Mouse (Mus musculus) heart, embryonic 12.5 days (tissue): ENCODE measurements at regions not wholly inside any gene's neighbourhood (a gene's known extent, or its start where the extent isn't known, plus 50 kb on each side); places are given as distances from the start of the nearest gene placed in this dataset.

Source experiments
- ATAC-seq: fragments of 200-750 bp; cut with Nextera tagmentation; 2 replicates; pipeline ENCODE4 v1.8.0; 2017; ENCODE audit warnings: moderate TSS enrichment, moderate library complexity; ENCODE audit not compliant: insufficient number of reproducible peaks, low FRiP score
- H3K27ac ChIP-seq: fragments of 300-500 bp; sonication (generic); 2 replicates; pipeline ENCODE4 v1.5.1; 2016; ENCODE audit warnings: mild to moderate bottlenecking, moderate library complexity; ENCODE audit not compliant: poor library complexity, severe bottlenecking
- H3K27me3 ChIP-seq: fragments of 300-500 bp; sonication (generic); replicated peaks from 2 replicates; pipeline ENCODE4 v1.6.1; 2016; ENCODE audit warnings: mild to moderate bottlenecking, moderate library complexity
- H3K36me3 ChIP-seq: fragments of 300-500 bp; sonication (generic); 2 replicates; pipeline ENCODE4 v1.6.1; 2016; ENCODE audit warnings: mild to moderate bottlenecking, moderate library complexity
- H3K4me1 ChIP-seq: fragments of 300-500 bp; sonication (generic); replicated peaks from 2 replicates; pipeline ENCODE4 v1.6.1; 2016; ENCODE audit warnings: mild to moderate bottlenecking
- H3K4me2 ChIP-seq: fragments of 300-500 bp; sonication (generic); 2 replicates; pipeline ENCODE4 v1.6.1; 2016; ENCODE audit warnings: mild to moderate bottlenecking, moderate library complexity
- H3K4me3 ChIP-seq: fragments of 300-500 bp; sonication (generic); 2 replicates; pipeline ENCODE4 v1.5.1; 2016; ENCODE audit warnings: mild to moderate bottlenecking
- H3K9ac ChIP-seq: fragments of 300-500 bp; sonication (generic); 2 replicates; pipeline ENCODE4 v1.6.1; 2016; ENCODE audit warnings: mild to moderate bottlenecking, moderate library complexity
- H3K9me3 ChIP-seq: fragments of 300-500 bp; sonication (generic); replicated peaks from 2 replicates; pipeline ENCODE4 v1.6.1; 2016; ENCODE audit warnings: mild to moderate bottlenecking, moderate library complexity
- WGBS: fragments of 180-500 bp; shearing (Covaris S2); methylation state at CpG from one replicate; pipeline ENCODE4 v1.1.7; 2016; 5-methylcytosine and 5-hydroxymethylcytosine counted together

GRCm38 (mm10) chr3:154388656-154389055, 58.2 kb upstream of the Lhx8 start:
- peaks cover 4% of the 10 kb centered on the region; the same call in 1 of the 2 replicates for H3K27me3 ChIP-seq
- H3K27ac ChIP-seq: no peak overlapping the region
- H3K36me3 ChIP-seq: no peaks in the 10 kb centered on the region
- ATAC-seq: no peak
- no peaks in the 10 kb centered on the region for H3K9me3 ChIP-seq
- H3K4me1 ChIP-seq: 0 out of 2 replicates have a peak, but pooled peaks cover 6% of the 10 kb centered on the region
- H3K4me2 ChIP-seq: no peak overlapping the region
- 73% methylated on average over 5 of the region's 5 CpGs for WGBS
- H3K4me3 ChIP-seq: no peak overlapping the region
- H3K9ac ChIP-seq: no peak overlapping the region

- H3K27me3 ChIP-seq: peaks cover 4% of the 10 kb centered on the region; the same call in 1 of the 2 replicates
Observed at GRCm38 (mm10) chr3:154387271-154387670, 56.8 kb upstream of the Lhx8 start.

GRCm38 (mm10) chr3:154385831-154386312, 55.4 kb upstream of the Lhx8 start:
- Histone ChIP-seq H3K9ac (no peak overlapping the region), H3K4me1 (0 out of 2 replicates have a peak, but pooled peaks cover 6% of the 10 kb centered on the region), H3K36me3 (no peaks in the 10 kb centered on the region), H3K4me2 (0 out of 2 replicates have a peak overlapping the region, but pooled peaks have one; percentile 8), H3K27me3 (peaks cover 4% of the 10 kb centered on the region; the same call in 1 of the 2 replicates), H3K9me3 (no peaks in the 10 kb centered on the region), H3K27ac (no peak overlapping the region), H3K4me3 (no peak overlapping the region)
- WGBS: 22% methylated on average over 10 of the region's 10 CpGs
- ATAC-seq: no peak

More at GRCm38 (mm10) chr3:154387271-154387670, 56.8 kb upstream of the Lhx8 start:
- H3K9ac ChIP-seq: no peak overlapping the region
- H3K4me3 ChIP-seq: no peak overlapping the region
- ATAC-seq: no peak
- no peaks in the 10 kb centered on the region for H3K9me3 ChIP-seq
- no peaks in the 10 kb centered on the region for H3K36me3 ChIP-seq
- H3K4me2 ChIP-seq: no peak overlapping the region
- H3K4me1 ChIP-seq: 0 out of 2 replicates have a peak, but pooled peaks cover 6% of the 10 kb centered on the region
- WGBS: 79% methylated on average over 1 of the region's 1 CpGs
- no peak overlapping the region for H3K27ac ChIP-seq

GRCm38 (mm10) chr3:154382811-154383210, 52.4 kb upstream of the Lhx8 start:
- Histone ChIP-seq H3K4me1 (0 out of 2 replicates have a peak, but pooled peaks cover 6% of the 10 kb centered on the region), H3K36me3 (no peaks in the 10 kb centered on the region), H3K27ac (no peak overlapping the region), H3K9me3 (0 out of 2 replicates have a peak, but pooled peaks cover 2% of the 10 kb centered on the region), H3K4me2 (no peak overlapping the region), H3K27me3 (peaks cover 11% of the 10 kb centered on the region), H3K4me3 (no peak overlapping the region), H3K9ac (no peak overlapping the region)
- WGBS: 87% methylated on average over 6 of the region's 6 CpGs
- ATAC-seq: no peak

GRCm38 (mm10) chr3:154381561-154381960, 51.1 kb upstream of the Lhx8 start:
- no peak overlapping the region for H3K9ac ChIP-seq
- no peak overlapping the region for H3K4me3 ChIP-seq
- no peak for ATAC-seq
- 58% methylated on average over 5 of the region's 5 CpGs for WGBS
- H3K27me3 ChIP-seq: peaks cover 9% of the 10 kb centered on the region
- no peaks in the 10 kb centered on the region for H3K36me3 ChIP-seq
- no peak overlapping the region for H3K27ac ChIP-seq
- H3K9me3 ChIP-seq: 0 out of 2 replicates have a peak, but pooled peaks cover 3% of the 10 kb centered on the region
- 0 out of 2 replicates have a peak, but pooled peaks cover 6% of the 10 kb centered on the region for H3K4me1 ChIP-seq
- no peak overlapping the region for H3K4me2 ChIP-seq
